Mouse (Mus musculus): ENCODE results near the gene Amz2.

The Amz2 gene

DNA sequence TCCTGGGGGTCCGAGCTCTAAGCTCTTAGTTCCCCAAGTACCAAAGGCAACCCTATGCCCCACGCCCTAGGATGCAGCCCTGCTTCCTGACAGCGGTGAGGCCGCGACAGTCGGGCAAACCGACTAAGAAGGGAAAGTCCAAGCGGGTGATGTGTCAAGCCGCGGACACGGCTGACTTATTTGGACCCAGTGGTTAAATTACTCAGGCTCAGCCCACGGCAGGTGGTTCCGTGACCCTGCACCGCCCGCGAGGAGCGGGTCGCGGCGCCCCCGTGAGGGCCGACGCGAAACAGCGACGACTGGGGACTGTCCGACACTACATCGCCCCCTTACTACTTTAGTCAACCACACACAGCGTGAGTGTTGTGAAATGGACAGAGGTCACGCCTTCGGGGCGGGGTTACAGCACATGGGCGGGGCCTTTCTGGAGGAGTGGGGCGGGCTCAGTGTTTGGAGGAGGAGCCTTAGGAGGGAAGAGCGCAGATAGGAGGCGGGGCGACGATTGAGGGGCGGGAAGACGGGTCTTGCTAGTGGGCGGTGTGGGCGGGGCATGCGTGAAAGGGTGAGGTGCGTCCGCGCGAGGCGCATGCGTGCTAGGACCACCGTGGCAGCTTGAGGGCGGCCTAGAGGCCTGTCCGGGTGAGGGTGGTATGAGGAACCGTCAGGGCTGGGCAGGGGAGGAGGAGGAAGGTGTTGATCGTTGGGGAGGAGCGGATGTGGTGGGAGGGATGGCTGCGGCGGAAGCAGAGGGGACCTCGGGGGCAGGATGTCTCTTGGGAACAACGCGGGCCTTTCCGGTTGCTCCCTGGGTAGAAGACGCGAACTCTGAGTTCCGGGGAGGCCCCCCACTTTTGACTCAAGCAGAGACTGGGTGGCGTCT is at the start of gene Amz2:
Gene Amz2, plus strand, starts transcription at position 555 of the 880 bp plus-strand sequence.
- in situ Hi-C loops (cut with MboI, MseI): loop anchor here (5.0 kb wide), 1 partner anchor 63 kb away; the partner anchor contains the start of gene Gna13

DNA sequence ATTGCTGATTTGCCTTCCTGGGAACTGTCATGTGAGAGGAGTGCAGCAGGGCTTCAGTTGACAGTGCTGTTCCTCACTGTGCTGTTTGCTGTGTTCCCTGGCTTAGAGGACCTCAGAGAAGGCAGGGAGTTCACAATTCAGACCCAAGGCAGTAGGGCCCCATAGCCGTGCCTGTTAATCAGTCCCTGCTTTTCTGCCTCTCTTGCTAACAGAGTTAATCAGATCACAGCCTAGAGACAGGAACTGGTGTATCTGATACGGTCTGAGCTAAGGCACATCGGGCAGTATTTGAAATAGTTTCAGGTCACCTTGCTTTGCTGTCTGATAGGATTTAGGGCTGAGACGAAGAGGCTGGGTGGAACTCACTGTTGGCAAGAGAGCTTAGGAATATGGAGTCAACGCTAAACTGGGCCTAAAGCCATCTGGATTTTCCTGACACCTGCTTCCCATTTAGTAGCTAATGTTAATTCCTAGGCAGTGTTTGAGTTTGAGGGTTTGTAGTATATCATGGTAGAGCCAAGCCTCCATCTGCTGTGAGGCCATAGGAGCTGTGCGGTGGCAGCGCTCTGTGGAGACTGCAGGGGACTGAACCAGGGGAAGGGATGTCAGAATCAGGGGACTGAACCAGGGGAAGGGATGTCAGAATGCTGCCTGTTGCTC is 49.1 kb upstream of the Amz2 start:
- in situ Hi-C loops (cut with MboI, MseI): no loop called here

DNA sequence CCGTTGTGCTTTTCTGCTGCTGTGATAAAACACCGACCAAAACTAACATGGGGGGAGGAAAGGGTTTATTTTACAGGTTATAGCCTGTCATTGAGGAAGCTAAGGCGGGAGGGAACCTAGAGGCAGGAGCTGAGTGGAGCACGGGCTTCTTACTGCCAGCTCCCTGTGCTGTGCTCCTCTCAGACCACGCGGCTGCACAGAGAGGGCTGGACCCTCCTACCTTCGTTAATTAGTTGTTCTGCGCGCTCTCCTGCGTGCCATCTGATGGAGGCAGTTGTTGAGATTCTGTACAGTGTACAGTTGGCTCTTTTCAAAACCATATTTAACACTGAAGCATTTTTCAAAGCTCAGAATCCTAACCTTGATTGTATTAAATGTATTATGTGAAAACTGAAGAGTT is 48.3 kb upstream of the Amz2 start:
- in situ Hi-C loops (cut with MboI, MseI): no loop called here

DNA sequence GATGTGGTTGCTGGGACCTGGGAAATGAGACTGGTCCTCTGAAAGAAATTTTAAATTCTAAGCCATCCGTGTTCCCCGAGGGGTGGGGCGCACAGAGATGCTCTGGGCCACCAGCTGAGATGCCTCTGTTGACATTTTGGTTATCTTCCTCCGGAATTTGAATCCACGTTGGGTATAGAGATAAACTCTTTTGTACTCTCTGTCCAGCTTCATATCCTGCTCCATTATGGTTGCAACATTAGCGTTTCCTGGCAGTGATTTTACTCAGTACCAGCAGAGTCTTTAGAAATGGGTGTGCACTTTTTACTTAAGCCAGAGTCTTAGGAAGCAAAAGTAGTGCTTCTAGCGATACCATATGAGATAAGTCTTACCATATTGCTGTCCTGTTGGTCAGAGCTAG is 47.7 kb upstream of the Amz2 start:
- in situ Hi-C loops (cut with MboI, MseI): no loop called here

DNA sequence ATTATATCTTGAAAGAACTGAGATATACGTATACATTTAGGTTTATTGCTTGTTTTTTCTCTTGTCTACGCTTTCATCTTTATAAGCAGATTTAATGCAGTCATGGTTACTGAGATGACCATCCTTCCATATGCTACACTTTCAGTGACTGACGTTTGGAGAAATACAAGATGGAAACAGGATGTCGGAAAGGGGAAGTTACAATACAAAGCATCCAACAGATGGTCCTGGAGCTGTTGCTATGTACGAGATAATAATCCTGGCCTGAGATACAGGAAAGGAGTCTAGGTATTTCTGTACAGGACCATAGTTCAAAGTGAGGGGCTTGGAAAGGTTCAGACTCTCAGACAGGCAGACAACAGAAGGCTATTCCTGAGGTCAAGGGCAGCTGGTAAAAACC is 45.1 kb upstream of the Amz2 start:
- in situ Hi-C loops (cut with MboI, MseI): no loop called here

DNA sequence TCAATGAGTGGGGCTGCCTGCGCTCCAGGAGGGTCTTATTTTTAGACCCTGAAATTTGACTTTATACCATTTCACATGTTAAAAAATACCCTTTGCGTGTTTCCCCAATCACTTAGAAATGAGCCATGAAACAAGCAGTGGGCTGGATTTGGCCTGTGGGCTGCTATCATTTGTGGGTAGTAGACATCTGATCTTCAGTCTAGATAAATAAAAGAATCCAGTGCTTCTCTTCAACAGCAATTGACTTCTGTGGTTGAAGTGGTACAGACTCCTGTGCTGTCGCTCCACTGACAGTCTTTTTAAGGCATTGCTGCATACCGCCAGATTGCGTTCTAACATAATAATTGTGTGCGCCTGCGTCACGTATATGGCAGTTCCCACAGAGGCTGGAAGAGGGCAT is 40.5 kb upstream of the Amz2 start:
- in situ Hi-C loops (cut with MboI, MseI): no loop called here

DNA sequence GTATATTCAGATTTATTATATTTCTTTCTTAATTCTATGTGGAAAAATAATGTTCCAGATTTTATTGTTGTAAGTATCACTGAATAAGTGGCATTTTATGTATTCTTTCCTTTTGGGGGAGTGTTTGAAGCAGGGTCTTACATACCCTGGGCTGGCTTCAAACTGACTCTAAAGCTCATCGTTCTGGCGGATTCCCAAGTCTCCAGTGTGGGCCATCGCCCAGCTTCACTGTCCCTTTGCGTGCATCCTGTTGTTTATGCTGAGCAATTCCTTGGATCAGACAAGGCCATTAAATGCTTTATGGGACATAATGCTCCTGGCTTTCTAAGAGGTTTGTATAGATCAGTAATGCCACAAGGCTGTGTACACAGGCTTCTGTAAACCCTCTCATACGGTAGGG is 36.7 kb upstream of the Amz2 start:
- in situ Hi-C loops (cut with MboI, MseI): no loop called here

DNA sequence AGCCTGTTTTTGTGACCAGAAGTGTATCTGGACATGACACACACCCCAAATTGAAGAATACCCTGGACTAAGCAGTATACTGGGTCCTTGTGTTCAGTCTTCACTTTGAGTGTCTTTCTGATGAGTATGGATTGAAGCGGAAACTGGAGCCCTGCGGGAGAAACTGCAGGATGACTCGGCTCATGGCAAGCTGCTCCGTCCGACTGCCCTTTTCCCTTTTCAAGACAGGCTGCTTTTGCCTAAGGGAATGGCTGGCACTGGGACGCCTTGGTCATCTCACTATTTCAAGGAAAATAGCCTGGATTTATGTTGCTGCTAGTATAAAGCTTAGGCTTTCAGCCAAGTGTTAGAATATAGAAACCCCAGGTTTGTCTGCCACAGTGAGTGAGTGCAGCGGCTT is 34.5 kb upstream of the Amz2 start:
- in situ Hi-C loops (cut with MboI, MseI): no loop called here

DNA sequence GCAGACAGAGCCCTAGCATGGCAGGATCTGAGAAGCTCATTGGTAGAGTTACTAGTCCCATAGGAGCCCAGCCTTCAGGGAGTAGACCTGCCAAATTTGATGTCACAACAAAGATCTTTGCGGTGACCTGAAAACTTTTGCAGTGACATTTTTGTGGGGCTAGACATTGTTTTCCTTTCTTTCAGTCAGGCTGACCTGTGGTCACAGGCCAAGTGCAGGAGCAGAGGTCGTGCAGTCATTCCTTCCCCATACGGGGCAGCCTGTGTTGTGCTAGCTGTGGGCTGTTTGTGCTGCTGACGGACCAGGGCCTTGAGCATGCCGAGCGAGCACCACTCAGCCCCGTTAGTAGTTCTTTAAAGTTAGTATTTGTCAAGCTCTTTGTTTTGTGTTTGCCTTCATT is 34.0 kb upstream of the Amz2 start:
- in situ Hi-C loops (cut with MboI, MseI): no loop called here

DNA sequence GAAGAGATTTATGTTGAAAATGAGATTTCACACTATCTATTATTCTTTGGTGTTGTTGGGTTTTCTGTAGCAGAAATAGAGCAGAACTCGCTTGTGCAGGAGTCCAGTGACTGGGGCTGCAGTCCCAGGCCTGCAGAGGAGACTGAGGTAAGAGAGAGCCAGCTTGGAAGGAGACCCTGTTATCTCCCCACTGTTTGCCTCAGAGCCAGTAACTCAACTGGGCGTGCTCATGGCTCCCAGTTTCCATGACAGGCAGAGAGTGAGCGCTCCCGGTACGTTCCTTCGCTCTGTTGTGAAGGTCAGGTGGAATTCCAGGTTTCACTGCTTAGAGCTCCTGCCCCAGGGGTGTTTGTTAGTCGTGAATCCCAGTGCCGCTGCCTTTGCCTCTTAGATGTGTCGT is 33.1 kb upstream of the Amz2 start:
- in situ Hi-C loops (cut with MboI, MseI): no loop called here

DNA sequence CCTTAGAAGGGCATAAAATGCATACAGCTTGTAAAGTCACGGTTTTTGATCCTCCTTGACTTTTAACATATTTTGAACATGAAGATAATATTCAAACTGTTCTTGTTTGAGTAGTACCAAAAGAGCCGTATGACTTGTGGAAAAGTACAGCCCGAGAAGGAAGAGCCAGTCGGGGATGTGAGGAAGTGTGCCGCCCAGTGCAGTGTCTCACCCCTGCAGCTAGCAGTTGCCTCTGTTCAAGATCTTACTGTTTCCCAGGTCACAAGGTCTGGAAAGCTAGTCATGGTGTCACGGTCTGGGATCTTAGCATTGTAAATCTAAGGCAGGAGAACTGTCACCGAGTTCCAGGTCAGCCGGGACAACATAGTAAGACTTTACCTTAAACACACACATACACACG is 31.0 kb upstream of the Amz2 start:
- in situ Hi-C loops (cut with MboI, MseI): no loop called here

DNA sequence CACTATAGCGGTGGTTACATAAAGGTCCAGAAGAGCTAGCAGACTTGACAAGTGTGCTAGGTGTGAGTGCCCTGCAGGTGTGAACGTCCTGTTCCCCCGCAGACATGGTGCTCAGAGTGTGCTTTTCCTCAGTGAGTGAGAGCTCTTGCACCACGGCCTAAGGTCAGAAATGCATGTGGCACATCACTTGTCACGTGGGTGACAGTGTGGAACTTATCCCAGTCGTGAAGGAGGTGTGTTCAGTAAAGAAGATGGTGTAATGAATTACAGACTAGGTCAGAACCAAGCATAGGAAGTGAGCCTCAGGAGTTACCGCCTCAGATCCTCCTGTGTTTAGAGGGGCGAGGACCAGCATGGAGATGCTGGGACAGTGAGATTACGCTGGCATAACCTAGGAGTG is 30.5 kb upstream of the Amz2 start:
- in situ Hi-C loops (cut with MboI, MseI): no loop called here

DNA sequence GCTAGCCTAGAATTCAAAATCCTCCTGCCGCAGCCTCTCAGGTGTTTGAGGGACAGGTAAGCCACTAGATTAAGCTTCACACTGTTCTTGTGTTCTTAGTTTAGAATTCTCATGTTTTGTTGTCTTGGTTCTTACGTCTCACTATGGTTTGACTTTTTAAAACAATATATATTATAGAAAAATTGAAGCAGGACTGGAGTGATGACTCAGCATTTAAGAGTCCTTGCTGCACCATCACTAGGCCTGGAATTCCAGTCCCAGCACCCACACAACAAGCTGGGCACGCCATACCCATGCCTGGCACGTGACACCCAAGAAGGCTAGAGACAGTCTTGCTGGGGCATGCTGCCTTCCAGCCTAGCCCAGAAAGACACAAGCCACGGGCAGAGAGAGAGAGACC is 19.3 kb upstream of the Amz2 start:
- in situ Hi-C loops (cut with MboI, MseI): loop anchor here (5.0 kb wide), 1 partner anchor 34 kb away; no protein-coding TSS in a partner anchor

DNA sequence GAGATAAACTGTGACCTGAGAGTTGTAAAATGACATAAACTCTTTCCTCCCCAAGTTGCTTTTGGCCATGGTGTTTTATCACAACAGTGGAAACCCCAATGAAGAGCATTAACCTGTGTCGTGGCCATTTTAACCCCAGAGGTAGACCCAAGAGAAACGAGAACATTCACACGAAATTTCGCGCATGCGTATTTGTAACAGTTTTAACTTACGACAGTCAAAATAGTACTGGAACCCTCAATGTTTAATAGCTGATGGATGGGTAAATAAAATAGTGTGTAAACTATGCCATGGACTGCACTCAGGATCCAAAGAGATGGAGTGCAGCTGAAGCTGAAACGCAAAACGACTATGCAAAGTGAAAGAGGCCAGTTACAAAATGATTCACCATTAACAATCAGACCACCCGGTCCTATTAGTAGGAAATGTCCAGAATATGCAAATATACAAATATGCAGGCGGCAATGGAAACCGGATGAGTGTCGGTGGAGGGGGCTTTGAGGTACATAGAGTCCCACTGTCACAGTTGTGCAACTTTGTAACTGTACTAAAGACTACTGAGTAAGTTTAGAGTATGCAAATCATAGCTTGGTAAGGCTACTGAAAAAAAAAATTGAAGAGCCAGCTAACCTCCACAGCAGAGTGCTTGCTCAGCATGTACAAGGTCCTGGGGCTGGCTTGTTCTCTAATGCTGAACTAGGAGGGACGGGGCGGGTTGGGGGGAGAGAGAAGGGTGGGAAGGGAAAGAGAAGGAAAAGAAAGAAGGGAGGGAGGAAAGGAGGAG is 15.4 kb upstream of the Amz2 start:
- in situ Hi-C loops (cut with MboI, MseI): no loop called here

DNA sequence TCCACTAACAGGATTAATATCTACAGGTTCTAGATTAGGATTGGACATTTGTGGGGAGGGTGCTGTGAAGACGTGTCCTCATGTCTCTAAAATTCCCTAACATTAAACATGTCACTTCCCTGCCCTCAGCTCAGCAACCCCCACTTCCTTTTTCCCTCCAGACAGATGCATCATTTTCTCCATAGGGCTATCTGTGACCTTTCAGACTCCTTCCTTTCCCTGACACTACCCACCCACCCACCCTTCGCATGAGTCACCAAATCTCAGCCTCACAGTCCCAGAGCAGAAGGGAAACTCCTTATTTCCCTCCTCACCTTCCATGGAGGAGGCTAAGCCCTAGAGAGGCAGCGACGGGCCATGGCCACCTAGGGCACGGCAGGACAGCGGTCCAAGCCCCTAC is 12.1 kb upstream of the Amz2 start, which contains the start of gene 9930022D16Rik:
Gene 9930022D16Rik, plus strand, starts transcription at position 301 of the 400 bp plus-strand sequence.
- in situ Hi-C loops (cut with MboI, MseI): no loop called here

DNA sequence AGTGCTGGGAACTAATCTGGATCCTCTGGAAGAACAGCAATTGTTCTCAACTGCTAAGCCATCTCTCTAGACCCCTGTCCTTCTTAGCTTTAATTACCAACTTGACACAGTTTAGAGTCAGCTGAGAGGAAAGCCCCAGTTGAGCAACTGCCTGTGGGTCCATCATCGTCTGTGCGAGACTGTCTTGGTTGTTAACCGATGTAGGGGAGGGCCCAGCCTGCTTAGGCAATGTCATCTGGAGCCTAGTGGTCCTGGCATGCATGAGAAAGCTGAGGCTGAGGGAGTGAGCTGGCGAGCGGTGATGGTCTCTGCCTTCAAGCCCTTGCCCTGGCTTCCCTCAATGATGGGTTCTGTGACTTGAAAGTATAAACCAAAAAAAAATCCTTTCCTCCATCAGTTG is 10.9 kb upstream of the Amz2 start:
- in situ Hi-C loops (cut with MboI, MseI): no loop called here

DNA sequence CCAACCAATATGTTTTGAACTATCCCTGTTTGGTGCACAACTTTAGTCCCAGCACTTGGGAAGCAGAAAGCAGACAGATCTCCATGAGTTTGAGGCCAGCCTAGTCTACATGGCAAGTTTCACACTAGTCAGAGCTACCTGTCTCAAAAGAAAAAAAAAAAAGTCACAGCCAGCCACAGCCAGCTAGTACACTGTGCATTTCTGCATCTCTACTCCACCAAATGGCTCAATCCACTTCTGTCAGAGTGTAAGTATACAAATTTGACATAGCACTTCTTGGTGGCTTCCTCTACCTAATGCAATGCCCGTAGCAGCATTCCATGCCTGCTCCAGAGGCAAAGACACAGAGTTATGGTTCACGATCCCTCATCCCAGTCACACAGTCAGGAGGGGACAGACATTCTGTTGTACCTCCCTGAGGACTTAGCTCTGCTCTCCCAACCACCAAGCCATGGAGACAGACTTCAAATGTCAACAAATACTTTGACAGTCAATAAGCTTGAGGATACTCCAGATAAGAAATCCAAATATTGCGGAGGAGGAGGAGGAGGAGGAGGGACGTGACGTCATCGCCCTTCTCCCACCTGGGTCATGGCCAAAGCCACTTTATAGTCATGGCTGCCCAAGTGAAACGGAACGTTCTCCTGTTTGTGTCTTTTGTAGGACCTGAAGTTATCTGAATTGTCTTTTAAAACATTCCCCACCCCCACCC is 8.9 kb upstream of the Amz2 start:
- in situ Hi-C loops (cut with MboI, MseI): no loop called here

DNA sequence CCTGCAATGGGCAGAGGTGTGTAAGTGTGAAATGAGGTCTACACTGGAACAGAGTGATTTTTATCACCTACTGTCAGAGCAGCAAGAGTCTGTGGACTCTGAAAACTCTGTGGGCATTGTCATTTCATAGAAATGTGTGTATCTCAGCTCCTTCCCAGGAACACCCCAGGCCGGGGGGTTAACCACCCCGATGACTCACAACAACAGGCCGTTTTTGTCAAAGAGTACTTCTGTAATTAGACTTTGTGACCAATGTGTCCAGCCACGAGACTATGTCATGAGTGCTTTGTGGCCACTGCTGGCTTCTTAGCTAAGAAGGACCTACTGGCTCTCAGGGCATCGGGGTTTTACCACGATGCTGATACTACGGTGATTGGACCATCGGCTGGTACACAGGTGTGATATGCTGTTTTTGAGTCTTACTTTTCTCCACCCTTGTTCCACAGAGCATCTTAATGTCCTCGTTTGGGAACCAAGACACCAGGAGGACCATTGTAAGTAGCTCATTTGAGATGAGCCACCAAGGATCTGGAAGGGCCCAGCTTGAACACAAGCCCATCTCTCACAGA is 8.2 kb upstream of the Amz2 start:
- in situ Hi-C loops (cut with MboI, MseI): no loop called here

DNA sequence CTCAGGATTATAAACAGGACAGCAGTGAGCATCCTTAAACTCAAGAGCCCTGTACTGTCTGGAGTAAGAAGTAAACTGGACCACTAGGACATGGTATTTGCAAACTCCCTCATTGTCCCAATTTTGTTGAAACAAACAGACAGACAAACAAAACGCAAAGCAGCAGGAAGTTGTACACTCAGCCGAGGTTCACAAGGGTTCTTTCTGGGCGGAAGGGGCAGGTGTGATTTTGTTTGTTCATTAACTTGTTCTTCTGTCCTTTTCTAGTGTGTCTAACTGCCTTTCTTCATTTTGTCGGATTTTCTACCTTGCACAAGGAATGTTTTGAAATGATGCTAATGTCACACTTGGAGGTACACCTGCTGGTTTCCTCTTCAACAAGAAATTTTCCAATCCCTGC is 6.3 kb upstream of the Amz2 start:
- in situ Hi-C loops (cut with MboI, MseI): no loop called here

DNA sequence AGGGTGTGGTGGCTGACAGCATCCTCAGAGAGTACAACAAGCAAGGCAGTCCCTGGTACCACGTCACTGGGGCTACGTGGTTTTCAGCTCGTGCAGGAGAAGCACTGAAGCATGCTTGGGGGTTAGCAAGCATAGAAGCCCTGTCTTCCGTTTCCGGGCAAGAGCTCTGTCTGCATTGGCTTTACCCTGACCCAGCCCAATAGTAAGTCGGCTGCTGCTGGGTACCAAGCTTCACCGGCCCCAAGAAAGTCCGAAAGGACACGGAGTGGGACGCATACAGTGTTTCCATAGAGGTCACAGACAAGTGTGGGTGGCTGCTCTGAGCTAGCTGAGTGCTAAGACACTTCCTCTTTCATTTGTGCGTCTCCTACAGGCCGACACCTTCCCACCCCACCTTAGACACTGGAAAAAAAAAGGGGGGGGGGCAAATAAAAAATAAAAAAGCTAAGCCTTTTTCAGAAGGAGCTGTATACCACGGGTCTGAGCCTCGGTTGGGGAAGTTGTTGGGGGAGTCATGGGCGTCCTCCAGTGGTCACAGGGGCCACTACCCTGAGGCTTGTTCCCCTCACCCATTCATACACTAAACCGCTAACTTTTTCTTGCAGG is 5.7 kb upstream of the Amz2 start:
- in situ Hi-C loops (cut with MboI, MseI): no loop called here

DNA sequence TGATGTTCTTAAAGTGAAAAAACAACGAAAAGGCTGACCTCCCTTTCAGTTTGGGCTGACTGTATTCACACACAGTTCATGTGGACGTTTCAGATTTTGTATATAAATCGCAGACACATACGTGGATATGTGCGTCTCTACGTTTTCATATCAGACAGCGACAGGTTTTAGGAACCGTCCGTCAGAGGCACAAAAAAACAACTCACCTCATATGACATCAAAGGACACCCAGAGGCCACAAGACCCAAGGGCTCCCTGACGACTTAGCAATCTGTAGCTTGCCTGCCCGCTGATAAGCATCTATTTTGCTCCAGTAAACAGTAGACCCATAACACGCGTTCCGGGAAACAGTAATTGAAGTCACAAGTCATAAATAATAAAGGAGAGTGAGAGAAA is 5.2 kb upstream of the Amz2 start:
- in situ Hi-C loops (cut with MboI, MseI): no loop called here

Measured in regulatory T cell (primary cell).